Mouse (Mus musculus): ENCODE measurements around the gene Ror2. TPM values are rescaled to one million over a fixed set of nuclear protein-coding genes. Genes with fewer than 3 reads are reported as not detected.
A peak's percentile ranks its signal among the peaks of the same experiment; 100 is the strongest.

The Ror2 gene
- polyA plus RNA-seq, 1 experiment from 2014 or later = 13.4 TPM

DNA sequence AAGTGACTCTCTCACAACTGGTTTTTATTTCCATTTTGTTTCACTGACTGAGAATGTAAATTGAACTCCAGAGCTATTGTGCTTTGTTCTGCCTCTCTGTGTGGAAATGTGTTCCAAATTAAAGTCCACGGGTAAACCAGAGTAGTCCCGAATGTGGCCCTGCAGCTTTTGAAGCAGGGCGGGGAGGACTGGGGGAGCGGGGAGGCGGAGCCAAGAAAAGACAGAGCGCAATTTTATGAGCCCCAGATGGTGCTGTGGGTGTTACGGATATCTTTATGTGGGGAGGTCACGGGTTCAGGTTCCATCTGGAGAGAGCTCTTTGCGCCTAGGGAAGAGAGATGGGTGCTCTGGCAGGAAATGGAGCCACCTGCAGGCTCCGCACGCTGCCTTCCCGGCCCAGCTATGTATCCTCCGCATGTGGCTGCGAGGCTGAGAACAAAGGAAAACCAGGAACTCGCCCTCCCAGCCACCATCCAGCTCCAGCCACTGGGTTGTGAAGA is 23.8 kb upstream of the Ror2 start:
- peak overlapping the region; percentile 71 for H3K27ac ChIP-seq (ENCODE audit: low read length)
- H3K36me3 ChIP-seq (ENCODE audit: control insufficient read depth, insufficient read depth, low read length) = no peaks in the 10 kb centered on the region
- under 1% methylated on average over 15 of the region's 15 CpGs for WGBS
- peak; percentile 87 for ATAC-seq (ENCODE audit: low read depth)
- no peaks in the 10 kb centered on the region; the same call in 1 of the 2 replicates for H3K27me3 ChIP-seq (ENCODE audit: control insufficient read depth, insufficient read depth, low read depth, low read length)
- peak overlapping the region; percentile 70 for H3K4me2 ChIP-seq (ENCODE audit: low read depth, low read length)
- H3K4me3 ChIP-seq (ENCODE audit: low read length) = peak overlapping the region; percentile 42
- peak overlapping the region; percentile 60 for H3K9ac ChIP-seq (ENCODE audit: low read length)
- no peaks in the 10 kb centered on the region for H3K9me3 ChIP-seq (ENCODE audit: control insufficient read depth, low read length)
- H3K4me1 ChIP-seq (replicated peaks; ENCODE audit: control insufficient read depth, insufficient read depth, low read length) = peaks cover 15% of the 10 kb centered on the region

- peaks cover 15% of the 10 kb centered on the region for H3K4me1 ChIP-seq (replicated peaks; ENCODE audit: control insufficient read depth, insufficient read depth, low read length)
- H3K36me3 ChIP-seq (ENCODE audit: control insufficient read depth, insufficient read depth, low read length) = no peaks in the 10 kb centered on the region
- ATAC-seq (ENCODE audit: low read depth) = peak; percentile 43
- WGBS = 14% methylated on average over 9 of the region's 9 CpGs
- H3K9ac ChIP-seq (ENCODE audit: low read length) = peak overlapping the region; percentile 38; the same call in 1 of the 2 replicates
- H3K27ac ChIP-seq (ENCODE audit: low read length) = peak overlapping the region; percentile 71; the same call in 1 of the 2 replicates
- peak overlapping the region; percentile 42 for H3K4me3 ChIP-seq (ENCODE audit: low read length)
- peak overlapping the region; percentile 70 for H3K4me2 ChIP-seq (ENCODE audit: low read depth, low read length)
- H3K9me3 ChIP-seq (ENCODE audit: control insufficient read depth, low read length) = no peaks in the 10 kb centered on the region
- no peaks in the 10 kb centered on the region; the same call in 1 of the 2 replicates for H3K27me3 ChIP-seq (ENCODE audit: control insufficient read depth, insufficient read depth, low read depth, low read length)
These were observed 23.2 kb upstream of the Ror2 start for GRCm38 (mm10) chr13:53309148-53309547.

GRCm38 (mm10) chr13:53306836-53307235 is 20.9 kb upstream of the Ror2 start:
- Histone ChIP-seq H3K36me3 (ENCODE audit: control insufficient read depth, insufficient read depth, low read length) (no peaks in the 10 kb centered on the region), H3K27me3 (ENCODE audit: control insufficient read depth, insufficient read depth, low read depth, low read length) (no peaks in the 10 kb centered on the region; the same call in 1 of the 2 replicates), H3K4me3 (ENCODE audit: low read length) (no peak overlapping the region), H3K27ac (ENCODE audit: low read length) (no peak overlapping the region), H3K4me2 (ENCODE audit: low read depth, low read length) (no peak overlapping the region), H3K4me1 (replicated peaks; ENCODE audit: control insufficient read depth, insufficient read depth, low read length) (peaks cover 15% of the 10 kb centered on the region), H3K9me3 (ENCODE audit: control insufficient read depth, low read length) (no peaks in the 10 kb centered on the region), H3K9ac (ENCODE audit: low read length) (no peak overlapping the region)
- 70% methylated on average over 5 of the region's 5 CpGs for WGBS
- no peak for ATAC-seq (ENCODE audit: low read depth)

GRCm38 (mm10) chr13:53305256-53305655 is 19.3 kb upstream of the Ror2 start:
- ATAC-seq (ENCODE audit: low read depth) = no peak
- H3K27me3 ChIP-seq (ENCODE audit: control insufficient read depth, insufficient read depth, low read depth, low read length) = no peaks in the 10 kb centered on the region; the same call in 1 of the 2 replicates
- 83% methylated on average over 8 of the region's 8 CpGs for WGBS
- no peak overlapping the region for H3K4me3 ChIP-seq (ENCODE audit: low read length)
- H3K9me3 ChIP-seq (ENCODE audit: control insufficient read depth, low read length) = no peaks in the 10 kb centered on the region
- peaks cover 14% of the 10 kb centered on the region for H3K4me1 ChIP-seq (replicated peaks; ENCODE audit: control insufficient read depth, insufficient read depth, low read length)
- H3K36me3 ChIP-seq (ENCODE audit: control insufficient read depth, insufficient read depth, low read length) = no peaks in the 10 kb centered on the region
- H3K4me2 ChIP-seq (ENCODE audit: low read depth, low read length) = no peak overlapping the region
- no peak overlapping the region for H3K9ac ChIP-seq (ENCODE audit: low read length)
- H3K27ac ChIP-seq (ENCODE audit: low read length) = no peak overlapping the region

DNA sequence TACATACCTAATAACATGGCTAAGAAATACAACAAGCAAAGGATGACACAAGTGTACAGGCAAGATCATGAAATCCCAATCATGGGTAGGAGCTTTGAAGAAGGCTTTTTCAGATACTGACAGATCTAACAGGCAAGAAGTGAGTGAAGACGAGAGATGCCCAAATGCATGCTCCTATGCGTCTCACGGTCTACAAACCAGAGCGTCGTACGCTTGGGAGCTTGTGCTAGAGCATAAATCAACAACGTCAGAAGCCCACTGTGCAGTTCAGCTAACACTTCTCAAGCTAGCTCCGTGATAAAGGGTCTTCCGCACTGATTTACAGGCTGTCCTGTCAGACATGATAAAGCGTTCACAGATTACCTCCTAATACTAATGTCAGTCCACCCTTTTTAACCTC is 16.8 kb upstream of the Ror2 start:
- Histone ChIP-seq H3K9me3 (ENCODE audit: control insufficient read depth, low read length) (no peaks in the 10 kb centered on the region), H3K4me1 (replicated peaks; ENCODE audit: control insufficient read depth, insufficient read depth, low read length) (peaks cover 1% of the 10 kb centered on the region; the same call in 1 of the 2 replicates), H3K36me3 (ENCODE audit: control insufficient read depth, insufficient read depth, low read length) (no peaks in the 10 kb centered on the region), H3K4me3 (ENCODE audit: low read length) (no peak overlapping the region), H3K27me3 (ENCODE audit: control insufficient read depth, insufficient read depth, low read depth, low read length) (no peaks in the 10 kb centered on the region; the same call in 1 of the 2 replicates), H3K4me2 (ENCODE audit: low read depth, low read length) (no peak overlapping the region), H3K9ac (ENCODE audit: low read length) (no peak overlapping the region), H3K27ac (ENCODE audit: low read length) (no peak overlapping the region)
- WGBS = 43% methylated on average over 10 of the region's 10 CpGs
- no peak for ATAC-seq (ENCODE audit: low read depth)

- H3K9me3 ChIP-seq (ENCODE audit: control insufficient read depth, low read length) = no peaks in the 10 kb centered on the region
- WGBS = 9% methylated on average over 12 of the region's 12 CpGs
- H3K36me3 ChIP-seq (ENCODE audit: control insufficient read depth, insufficient read depth, low read length) = no peaks in the 10 kb centered on the region
- H3K27ac ChIP-seq (ENCODE audit: low read length) = no peak overlapping the region
- no peak for ATAC-seq (ENCODE audit: low read depth)
- no peak overlapping the region for H3K4me3 ChIP-seq (ENCODE audit: low read length)
- H3K27me3 ChIP-seq (ENCODE audit: control insufficient read depth, insufficient read depth, low read depth, low read length) = no peaks in the 10 kb centered on the region
- no peak overlapping the region for H3K9ac ChIP-seq (ENCODE audit: low read length)
- H3K4me1 ChIP-seq (replicated peaks; ENCODE audit: control insufficient read depth, insufficient read depth, low read length) = peaks cover 5% of the 10 kb centered on the region; the same call in 1 of the 2 replicates
- H3K4me2 ChIP-seq (ENCODE audit: low read depth, low read length) = no peak overlapping the region
These were observed 7.1 kb upstream of the Ror2 start for GRCm38 (mm10) chr13:53293065-53293464.

DNA sequence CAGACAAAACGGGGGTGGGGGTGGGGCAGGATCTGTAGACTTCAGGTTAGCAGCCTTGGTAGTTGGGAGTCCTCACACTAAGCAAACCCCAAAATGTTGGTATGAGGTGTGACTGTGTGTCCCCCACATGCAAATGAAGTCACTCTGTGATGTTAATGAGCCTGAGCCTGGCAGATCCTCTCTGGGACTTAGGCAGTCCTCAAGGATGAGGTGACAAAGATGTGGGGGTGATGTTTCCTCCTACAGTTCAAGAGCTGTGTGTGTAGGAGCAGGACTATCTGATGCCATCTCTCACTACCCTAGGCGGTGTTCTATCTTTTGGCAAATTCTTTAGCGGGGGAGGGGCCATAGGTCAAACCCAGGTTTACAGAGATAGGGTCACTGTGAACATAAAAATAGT is 6.3 kb upstream of the Ror2 start:
- 26% methylated on average over 3 of the region's 3 CpGs for WGBS
- H3K4me1 ChIP-seq (replicated peaks; ENCODE audit: control insufficient read depth, insufficient read depth, low read length) = no peaks in the 10 kb centered on the region; the same call in 1 of the 2 replicates
- H3K27ac ChIP-seq (ENCODE audit: low read length) = no peak overlapping the region
- no peaks in the 10 kb centered on the region for H3K36me3 ChIP-seq (ENCODE audit: control insufficient read depth, insufficient read depth, low read length)
- H3K9ac ChIP-seq (ENCODE audit: low read length) = no peak overlapping the region
- no peaks in the 10 kb centered on the region for H3K27me3 ChIP-seq (ENCODE audit: control insufficient read depth, insufficient read depth, low read depth, low read length)
- no peak for ATAC-seq (ENCODE audit: low read depth)
- no peak overlapping the region for H3K4me3 ChIP-seq (ENCODE audit: low read length)
- no peaks in the 10 kb centered on the region for H3K9me3 ChIP-seq (ENCODE audit: control insufficient read depth, low read length)
- no peak overlapping the region for H3K4me2 ChIP-seq (ENCODE audit: low read depth, low read length)

GRCm38 (mm10) chr13:53285261-53285755 is 616 bp downstream of the Ror2 start:
- peak; percentile 54 for ATAC-seq (ENCODE audit: low read depth)
- Histone ChIP-seq H3K9me3 (ENCODE audit: control insufficient read depth, low read length) (no peaks in the 10 kb centered on the region), H3K27me3 (ENCODE audit: control insufficient read depth, insufficient read depth, low read depth, low read length) (no peaks in the 10 kb centered on the region), H3K4me1 (replicated peaks; ENCODE audit: control insufficient read depth, insufficient read depth, low read length) (peaks cover 35% of the 10 kb centered on the region), H3K36me3 (ENCODE audit: control insufficient read depth, insufficient read depth, low read length) (no peaks in the 10 kb centered on the region), H3K27ac (ENCODE audit: low read length) (peak overlapping the region; percentile 79), H3K4me3 (ENCODE audit: low read length) (peak overlapping the region; percentile 80), H3K4me2 (ENCODE audit: low read depth, low read length) (peak overlapping the region; percentile 67), H3K9ac (ENCODE audit: low read length) (peak overlapping the region; percentile 92)
- WGBS = under 1% methylated on average over 35 of the region's 35 CpGs

DNA sequence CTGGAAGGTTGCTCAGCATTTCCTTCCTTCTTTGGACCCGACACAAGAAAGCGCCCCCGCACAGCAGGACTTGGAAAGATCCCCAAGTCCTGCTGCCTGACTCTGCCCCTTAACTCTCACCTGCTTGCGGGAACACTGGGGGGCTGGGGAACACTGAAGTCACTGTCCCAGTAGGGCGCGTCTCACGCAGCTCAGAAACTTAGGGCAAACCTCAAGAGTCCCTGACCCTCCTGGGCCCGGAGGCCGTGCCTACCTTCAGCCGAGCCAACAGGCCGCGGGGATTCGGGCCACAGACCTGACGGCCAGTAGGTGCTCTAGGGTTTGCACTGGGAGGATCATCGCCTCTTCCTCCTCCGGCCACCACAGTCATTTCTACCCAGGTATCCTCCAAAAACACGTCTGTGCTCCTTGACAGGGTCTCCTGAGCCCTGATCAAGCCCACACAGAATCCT is 1.2 kb downstream of the Ror2 start:
- no peak for ATAC-seq (ENCODE audit: low read depth)
- Histone ChIP-seq H3K27ac (ENCODE audit: low read length) (peak overlapping the region; percentile 79), H3K27me3 (ENCODE audit: control insufficient read depth, insufficient read depth, low read depth, low read length) (no peaks in the 10 kb centered on the region), H3K9ac (ENCODE audit: low read length) (peak overlapping the region; percentile 92), H3K4me2 (ENCODE audit: low read depth, low read length) (peak overlapping the region; percentile 67), H3K4me1 (replicated peaks; ENCODE audit: control insufficient read depth, insufficient read depth, low read length) (peaks cover 36% of the 10 kb centered on the region), H3K36me3 (ENCODE audit: control insufficient read depth, insufficient read depth, low read length) (no peaks in the 10 kb centered on the region), H3K9me3 (ENCODE audit: control insufficient read depth, low read length) (no peaks in the 10 kb centered on the region), H3K4me3 (ENCODE audit: low read length) (peak overlapping the region; percentile 80)
- 3% methylated on average over 17 of the region's 17 CpGs for WGBS

Data from lung, embryonic 16.5 days (tissue).